Mouse (Mus musculus) lung, postnatal 0 days (tissue): Measurements from ENCODE around the gene 9930021J03Rik.

ENCODE experiments used
- CTCF ChIP-seq: IDR thresholded peaks from 2 replicates; pipeline ENCODE4 v1.5.1; 2016; ENCODE audit warnings: antibody characterized with exemption, mild to moderate bottlenecking
- EP300 ChIP-seq: IDR thresholded peaks from 2 replicates; pipeline ENCODE4 v1.6.1; 2016; ENCODE audit warnings: antibody characterized with exemption, mild to moderate bottlenecking, control low read depth

DNA sequence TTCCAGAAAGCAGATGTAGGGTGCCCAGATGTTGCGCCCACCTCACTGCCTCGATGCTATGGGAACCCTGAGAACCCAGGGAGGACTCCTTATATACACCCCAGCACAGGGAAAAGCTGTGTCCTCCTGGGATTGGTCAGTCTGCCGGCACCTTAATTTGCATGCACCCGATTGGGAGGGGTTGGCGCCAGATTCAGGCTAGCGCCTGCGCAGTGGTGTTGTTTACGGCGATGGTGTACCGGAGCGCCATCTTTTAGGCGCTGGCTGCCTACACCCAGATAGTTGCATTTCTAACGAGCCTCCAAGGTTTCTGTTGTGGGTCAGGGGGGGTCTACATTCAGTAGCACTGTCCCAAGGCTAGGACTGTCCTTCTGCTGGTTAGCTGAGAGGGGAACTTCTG, 133.1 kb downstream of the 9930021J03Rik start:
- TF ChIP-seq EP300 (no peak), CTCF (no peak)
